Mouse (Mus musculus): ENCODE measurements at regions not wholly inside any gene's neighbourhood (a gene's known extent, or its start where the extent isn't known, plus 50 kb on each side); places are given as distances from the start of the nearest gene placed in this dataset.

GRCm38 (mm10) chr11:35049663-35050215 lies 71.3 kb upstream of the Slit3 start:
- no peak for TF ChIP-seq CTCF (IDR thresholded peaks at IDR 0.05; ENCODE audit: low read depth)
- TF ChIP-seq EP300 (IDR thresholded peaks at IDR 0.05; ENCODE audit: low read depth): no peak

Data from liver, embryonic 14.5 days (tissue).